Comparison of ENCODE assay signal across 25 mouse cellular contexts in genomic region chr2:87516581-87516980, GRCm38 (mm10). TPM values are rescaled to one million over a fixed set of nuclear protein-coding genes. Genes with fewer than 3 reads are reported as not detected.
"Had no signal": no experiment of that assay in that cellular context is flagged by ENCODE, and none has a peak within 500 bp of the region (broad histone marks: within the 10 kb centered on the region; RNA-seq: fewer than 3 reads in every experiment).

No protein-coding gene starts in this region.

- DNase-seq: lung, adult 2 months; lung, postnatal 14 days; lung, postnatal 36 days; right cerebral cortex, postnatal 14 days; thymus, adult 2 months; thymus, postnatal 25 days; thymus, postnatal 4 days had no signal

- H3K9ac ChIP-seq: lung, embryonic 15.5 days; midbrain, embryonic 13.5 days; midbrain, embryonic 15.5 days; neural tube, embryonic 12.5 days; stomach, embryonic 15.5 days had no signal

- H3K4me1 ChIP-seq: lung, embryonic 15.5 days; megakaryocyte, embryonic 14.5 days; midbrain, embryonic 13.5 days; midbrain, embryonic 15.5 days; neural tube, embryonic 12.5 days; stomach, embryonic 15.5 days had no signal

- H3K4me3 ChIP-seq: lung, embryonic 15.5 days; megakaryocyte, embryonic 14.5 days; midbrain, embryonic 13.5 days; midbrain, embryonic 15.5 days; neural tube, embryonic 12.5 days; stomach, embryonic 15.5 days had no signal

- H3K27me3 ChIP-seq: lung, embryonic 15.5 days; megakaryocyte, embryonic 14.5 days; midbrain, embryonic 13.5 days; midbrain, embryonic 15.5 days; neural tube, embryonic 12.5 days; stomach, embryonic 15.5 days had no signal

- H3K9me3 ChIP-seq: lung, embryonic 15.5 days; midbrain, embryonic 13.5 days; midbrain, embryonic 15.5 days; neural tube, embryonic 12.5 days; stomach, embryonic 15.5 days had no signal

- H3K27ac ChIP-seq: lung, embryonic 15.5 days; macrophage; midbrain, embryonic 13.5 days; midbrain, embryonic 15.5 days; neural tube, embryonic 12.5 days; stomach, embryonic 15.5 days; stomach, postnatal 0 days had no signal

- H3K36me3 ChIP-seq: lung, embryonic 15.5 days; midbrain, embryonic 13.5 days; midbrain, embryonic 15.5 days; neural tube, embryonic 12.5 days; stomach, embryonic 15.5 days had no signal

RNA-seq across cellular contexts. Expression of gene Pramel6, which starts 10.2 kb away (rescaled TPM):
- total RNA-seq: megakaryocyte progenitor cell, adult 5-6 weeks; midbrain, postnatal 0 days; monocyte, adult 5-6 weeks; neutrophil, adult 5-6 weeks had no signal
- polyA plus RNA-seq: lung, adult 2 months; lung, embryonic 15.5 days; lung, postnatal 0 days; macrophage; midbrain, embryonic 11.5 days; midbrain, embryonic 13.5 days; midbrain, embryonic 15.5 days; midbrain, postnatal 0 days; neural tube, embryonic 12.5 days; neural tube, embryonic 14.5 days; spleen, adult 2 months; stomach, embryonic 15.5 days; stomach, postnatal 0 days; testis, adult 2 months; thymus, adult 2 months; urinary bladder, adult 2 months had no signal

RNA-seq across cellular contexts. Expression of gene Olfr153, which starts 15.0 kb away (rescaled TPM):
- total RNA-seq: megakaryocyte progenitor cell, adult 5-6 weeks; midbrain, postnatal 0 days; monocyte, adult 5-6 weeks; neutrophil, adult 5-6 weeks had no signal
- polyA plus RNA-seq: lung, adult 2 months; lung, embryonic 15.5 days; lung, postnatal 0 days; macrophage; midbrain, embryonic 11.5 days; midbrain, embryonic 13.5 days; midbrain, embryonic 15.5 days; midbrain, postnatal 0 days; neural tube, embryonic 12.5 days; neural tube, embryonic 14.5 days; spleen, adult 2 months; stomach, embryonic 15.5 days; stomach, postnatal 0 days; thymus, adult 2 months; urinary bladder, adult 2 months had no signal

RNA-seq across cellular contexts. Expression of gene Pramel7, which starts 19.7 kb away (rescaled TPM):
- total RNA-seq: megakaryocyte progenitor cell, adult 5-6 weeks; midbrain, postnatal 0 days; monocyte, adult 5-6 weeks; neutrophil, adult 5-6 weeks had no signal
- polyA plus RNA-seq: lung, adult 2 months; lung, embryonic 15.5 days; lung, postnatal 0 days; macrophage; midbrain, embryonic 11.5 days; midbrain, embryonic 13.5 days; midbrain, embryonic 15.5 days; midbrain, postnatal 0 days; neural tube, embryonic 12.5 days; neural tube, embryonic 14.5 days; spleen, adult 2 months; stomach, embryonic 15.5 days; stomach, postnatal 0 days; thymus, adult 2 months; urinary bladder, adult 2 months had no signal

RNA-seq across cellular contexts. Expression of gene Olfr1128, which starts 28.8 kb away (rescaled TPM):
- total RNA-seq: megakaryocyte progenitor cell, adult 5-6 weeks; midbrain, postnatal 0 days; monocyte, adult 5-6 weeks; neutrophil, adult 5-6 weeks had no signal
- polyA plus RNA-seq: lung, adult 2 months; lung, embryonic 15.5 days; lung, postnatal 0 days; macrophage; midbrain, embryonic 11.5 days; midbrain, embryonic 13.5 days; midbrain, embryonic 15.5 days; midbrain, postnatal 0 days; neural tube, embryonic 12.5 days; neural tube, embryonic 14.5 days; spleen, adult 2 months; stomach, embryonic 15.5 days; stomach, postnatal 0 days; testis, adult 2 months; thymus, adult 2 months; urinary bladder, adult 2 months had no signal

RNA-seq across cellular contexts. Expression of gene Olfr1129, which starts 57.1 kb away (rescaled TPM):
- total RNA-seq: megakaryocyte progenitor cell, adult 5-6 weeks; midbrain, postnatal 0 days; monocyte, adult 5-6 weeks; neutrophil, adult 5-6 weeks had no signal
- polyA plus RNA-seq: lung, adult 2 months; lung, embryonic 15.5 days; lung, postnatal 0 days; macrophage; midbrain, embryonic 11.5 days; midbrain, embryonic 13.5 days; midbrain, embryonic 15.5 days; midbrain, postnatal 0 days; neural tube, embryonic 12.5 days; neural tube, embryonic 14.5 days; spleen, adult 2 months; stomach, embryonic 15.5 days; stomach, postnatal 0 days; testis, adult 2 months; thymus, adult 2 months; urinary bladder, adult 2 months had no signal
